Mouse (Mus musculus) embryonic facial prominence, embryonic 11.5 days (tissue): ENCODE results near the gene Lrrc51. TPM values are rescaled to one million over a fixed set of nuclear protein-coding genes. Genes with fewer than 3 reads are reported as not detected.
"Not testable (repeated sequence)": the region's sequence is repeated elsewhere in the genome, so short reads cannot be mapped to it uniquely, and the experiment has no call there.

Source experiments
- ATAC-seq: fragments of 200-750 bp; cut with Nextera tagmentation; replicated peaks from 2 replicates; pipeline ENCODE4 v1.8.0; 2017; ENCODE audit warnings: low read depth; ENCODE audit not compliant: insufficient number of reproducible peaks, low FRiP score, low TSS enrichment
- DNase-seq: peaks from one replicate; pipeline ENCODE4 v3.0.0-alpha.2; 2015; ENCODE audit warnings: low spot score
- H3K27ac ChIP-seq: fragments of 300-500 bp; sonication (generic); replicated peaks from 2 replicates; pipeline ENCODE4 v1.5.1; 2014; ENCODE audit warnings: mild to moderate bottlenecking, low read depth, low read length, control low read depth
- H3K27me3 ChIP-seq: fragments of 300-500 bp; sonication (generic); 2 replicates; pipeline ENCODE4 v1.6.1; 2014; ENCODE audit warnings: mild to moderate bottlenecking, low read length, moderate library complexity, mixed read lengths; ENCODE audit not compliant: control insufficient read depth, insufficient read depth
- H3K36me3 ChIP-seq: fragments of 300-500 bp; sonication (generic); replicated peaks from 2 replicates; pipeline ENCODE4 v1.6.1; 2014; ENCODE audit warnings: low read depth, mild to moderate bottlenecking, low read length, moderate library complexity, mixed read lengths; ENCODE audit not compliant: control insufficient read depth, insufficient read depth
- H3K4me1 ChIP-seq: fragments of 300-500 bp; sonication (generic); 2 replicates; pipeline ENCODE4 v1.6.1; 2014; ENCODE audit warnings: low read length, mixed read lengths; ENCODE audit not compliant: control insufficient read depth, insufficient read depth
- H3K4me2 ChIP-seq: fragments of 300-500 bp; sonication (generic); 2 replicates; pipeline ENCODE4 v1.6.1; 2014; ENCODE audit warnings: low read depth, mild to moderate bottlenecking, control low read depth, low read length, moderate library complexity
- H3K4me3 ChIP-seq: fragments of 300-500 bp; sonication (generic); 2 replicates; pipeline ENCODE4 v1.5.1; 2014; ENCODE audit warnings: low read depth, low read length, control low read depth
- H3K9ac ChIP-seq: fragments of 300-500 bp; sonication (generic); replicated peaks from 2 replicates; pipeline ENCODE4 v1.6.1; 2014; ENCODE audit warnings: mild to moderate bottlenecking, control low read depth, low read length
- H3K9me3 ChIP-seq: fragments of 300-500 bp; sonication (generic); replicated peaks from 2 replicates; pipeline ENCODE4 v1.6.1; 2016; ENCODE audit warnings: mild to moderate bottlenecking, low read length, inconsistent platforms, mixed read lengths; ENCODE audit not compliant: control insufficient read depth
- WGBS: fragments of 180-500 bp; shearing (Covaris S2); extraction: QIAGEN DNeasy Blood & Tissue Kit; methylation state at CpG from one replicate; pipeline ENCODE4 v1.1.7; 2014; 5-methylcytosine and 5-hydroxymethylcytosine counted together
- polyA plus RNA-seq: library from polyadenylated mRNA; unstranded; fragments of >200 nt; fragmentation: Nextera tagmentation; extraction: Ambion mirVana; gene quantifications from 2 replicates; pipeline ENCODE4 v1.2.1, GENCODE M21; 2014

Lrrc51 gene
- polyA plus RNA-seq, 1 experiment from 2014 or later: 11.0 TPM

GRCm38 (mm10) chr7:101956481-101956880 is 22.8 kb upstream of the Lrrc51 start:
- Histone ChIP-seq H3K4me1 (no peaks in the 10 kb centered on the region), H3K27me3 (no peaks in the 10 kb centered on the region), H3K9me3 (no peaks in the 10 kb centered on the region), H3K4me2 (no peak overlapping the region), H3K27ac (no peak overlapping the region), H3K36me3 (no peaks in the 10 kb centered on the region), H3K9ac (no peak overlapping the region), H3K4me3 (no peak overlapping the region)
- WGBS: 94% methylated on average over 1 of the region's 1 CpGs
- DNase-seq (no peak), ATAC-seq (no peak)

DNA sequence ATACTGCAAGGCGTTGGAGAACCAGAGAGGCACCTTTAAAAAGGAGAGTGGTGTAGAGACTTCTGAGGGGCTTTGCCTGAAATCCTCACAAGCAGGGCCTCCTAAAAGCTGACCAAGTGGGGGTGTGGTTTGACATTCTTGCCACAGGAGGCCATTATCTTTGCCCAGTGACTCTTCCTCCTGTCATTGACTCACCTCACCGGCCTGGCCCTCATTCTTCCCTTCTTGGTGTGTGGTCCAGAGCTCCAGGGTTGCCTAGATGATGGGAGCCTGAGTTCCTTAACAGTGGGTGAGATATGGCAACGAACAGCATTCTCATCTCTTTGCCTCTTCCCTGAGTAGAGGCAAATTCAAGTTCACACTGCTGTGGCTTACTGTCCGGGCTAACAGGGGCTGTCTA is 22.2 kb upstream of the Lrrc51 start:
- WGBS: 65% methylated on average over 4 of the region's 4 CpGs
- no peaks in the 10 kb centered on the region for H3K36me3 ChIP-seq
- no peak for DNase-seq

GRCm38 (mm10) chr7:101955276-101955675 is 21.6 kb upstream of the Lrrc51 start:
- no peaks in the 10 kb centered on the region for H3K4me1 ChIP-seq
- 94% methylated on average over 2 of the region's 2 CpGs for WGBS
- DNase-seq (no peak), ATAC-seq (no peak)
- H3K9me3 ChIP-seq: no peaks in the 10 kb centered on the region
- no peaks in the 10 kb centered on the region for H3K36me3 ChIP-seq
- H3K4me3 ChIP-seq: no peak overlapping the region
- no peaks in the 10 kb centered on the region for H3K27me3 ChIP-seq
- no peak overlapping the region for H3K4me2 ChIP-seq
- no peak overlapping the region for H3K9ac ChIP-seq
- H3K27ac ChIP-seq: no peak overlapping the region

More for the DNA sequence above, 22.2 kb upstream of the Lrrc51 start:
- H3K9ac ChIP-seq: no peak overlapping the region
- H3K4me1 ChIP-seq: no peaks in the 10 kb centered on the region
- H3K27ac ChIP-seq: no peak overlapping the region
- no peaks in the 10 kb centered on the region for H3K9me3 ChIP-seq
- ATAC-seq: no peak
- H3K4me2 ChIP-seq: no peak overlapping the region
- no peak overlapping the region for H3K4me3 ChIP-seq
- no peaks in the 10 kb centered on the region for H3K27me3 ChIP-seq

DNA sequence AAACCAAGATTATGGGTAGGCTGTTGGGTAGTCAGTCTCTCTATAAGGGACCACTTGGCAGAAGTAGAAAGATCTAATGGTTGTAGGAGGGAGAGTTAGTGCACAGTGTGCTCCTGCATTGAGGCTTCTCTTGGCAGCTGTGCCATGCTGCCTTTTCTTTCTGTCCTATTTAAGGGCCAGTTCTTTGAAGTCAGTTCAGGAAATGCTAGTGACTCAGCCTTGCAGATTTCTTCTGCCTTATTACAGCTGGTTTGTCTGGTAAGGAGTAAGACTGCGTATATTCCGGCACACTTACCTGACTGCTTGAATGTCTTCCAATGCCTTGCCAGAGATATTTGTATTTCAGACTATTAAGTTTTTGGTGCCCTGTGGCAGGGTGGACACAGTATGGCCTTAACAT is 20.5 kb upstream of the Lrrc51 start:
- H3K9ac ChIP-seq: no peak overlapping the region
- DNase-seq (no peak), ATAC-seq (no peak)
- H3K4me1 ChIP-seq: no peaks in the 10 kb centered on the region
- WGBS: 96% methylated on average over 2 of the region's 2 CpGs
- H3K4me3 ChIP-seq: no peak overlapping the region
- no peaks in the 10 kb centered on the region for H3K27me3 ChIP-seq
- H3K27ac ChIP-seq: no peak overlapping the region
- H3K4me2 ChIP-seq: no peak overlapping the region
- no peaks in the 10 kb centered on the region for H3K9me3 ChIP-seq
- no peaks in the 10 kb centered on the region for H3K36me3 ChIP-seq

GRCm38 (mm10) chr7:101952098-101952497 is 18.4 kb upstream of the Lrrc51 start:
- Histone ChIP-seq H3K4me3 (no peak overlapping the region), H3K4me2 (no peak overlapping the region), H3K9ac (no peak overlapping the region), H3K36me3 (no peaks in the 10 kb centered on the region), H3K4me1 (no peaks in the 10 kb centered on the region), H3K9me3 (no peaks in the 10 kb centered on the region), H3K27me3 (no peaks in the 10 kb centered on the region), H3K27ac (no peak overlapping the region)
- DNase-seq: no peak
- ATAC-seq: no peak
- 79% methylated on average over 2 of the region's 2 CpGs for WGBS

DNA sequence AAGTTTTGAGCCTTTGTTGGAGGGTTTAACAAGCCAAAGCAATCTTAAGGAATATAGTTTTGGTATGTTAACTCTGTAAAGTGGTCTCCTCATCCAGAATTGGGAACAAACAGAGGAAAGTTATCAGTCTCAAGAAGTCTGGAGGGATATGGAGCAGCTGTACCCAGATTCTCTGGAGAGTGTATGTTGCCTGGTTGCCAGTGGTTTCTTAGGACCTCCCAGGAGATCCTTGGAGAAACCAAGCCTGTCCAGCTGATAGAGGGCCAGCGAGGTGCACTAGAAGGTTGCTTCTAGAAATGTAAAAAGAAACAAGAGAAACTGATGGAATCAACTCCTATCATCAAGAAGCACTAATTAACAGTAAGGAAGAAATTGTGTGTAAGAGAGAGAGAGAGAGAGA is 18.0 kb upstream of the Lrrc51 start:
- ATAC-seq: no peak
- no peaks in the 10 kb centered on the region for H3K9me3 ChIP-seq

GRCm38 (mm10) chr7:101949008-101949407 is 15.3 kb upstream of the Lrrc51 start:
- not testable (repeated sequence) for H3K27ac ChIP-seq, H3K27me3 ChIP-seq, H3K9me3 ChIP-seq, H3K4me2 ChIP-seq, DNase-seq, H3K4me1 ChIP-seq, H3K4me3 ChIP-seq, ATAC-seq, H3K36me3 ChIP-seq, H3K9ac ChIP-seq
- 91% methylated on average over 5 of the region's 5 CpGs for WGBS

More for the DNA sequence above, 18.0 kb upstream of the Lrrc51 start:
- H3K27me3 ChIP-seq: no peaks in the 10 kb centered on the region
- WGBS: 94% methylated on average over 1 of the region's 1 CpGs
- DNase-seq: no peak
- no peaks in the 10 kb centered on the region for H3K4me1 ChIP-seq
- H3K4me2 ChIP-seq: no peak overlapping the region
- H3K27ac ChIP-seq: no peak overlapping the region
- H3K4me3 ChIP-seq: no peak overlapping the region
- H3K36me3 ChIP-seq: no peaks in the 10 kb centered on the region
- no peak overlapping the region for H3K9ac ChIP-seq

GRCm38 (mm10) chr7:101939758-101940157 is 6.1 kb upstream of the Lrrc51 start:
- H3K9ac ChIP-seq: no peak overlapping the region
- ATAC-seq (no peak), DNase-seq (no peak)
- no peaks in the 10 kb centered on the region; the same call in 1 of the 2 replicates for H3K36me3 ChIP-seq
- 94% methylated on average over 4 of the region's 4 CpGs for WGBS
- H3K4me2 ChIP-seq: no peak overlapping the region
- H3K4me3 ChIP-seq: no peak overlapping the region
- H3K4me1 ChIP-seq: no peaks in the 10 kb centered on the region
- H3K27me3 ChIP-seq: no peaks in the 10 kb centered on the region
- no peak overlapping the region for H3K27ac ChIP-seq
- no peaks in the 10 kb centered on the region for H3K9me3 ChIP-seq
